Mouse (Mus musculus): Measurements from ENCODE around the gene Slit3.

- no peak for TF ChIP-seq CTCF (conservative IDR thresholded peaks at IDR 0.05 in 1 of 2, IDR thresholded peaks at IDR 0.05 in 1 of 2; ENCODE audit: low read depth in 2 of 2, low read length in 2 of 2)
- no peak for TF ChIP-seq E2F4 (IDR thresholded peaks at IDR 0.05; ENCODE audit: insufficient replicate concordance, low read depth, low read length)
- no peak for TF ChIP-seq MAX (IDR thresholded peaks at IDR 0.05; ENCODE audit: low read length)
- TF ChIP-seq ZC3H11A (IDR thresholded peaks at IDR 0.05; ENCODE audit: low read depth, low read length): no peak
- TF ChIP-seq CHD1 (IDR thresholded peaks at IDR 0.05; ENCODE audit: low read depth, low read length): no peak
Observed at GRCm38 (mm10) chr11:35364469-35364868, 243.4 kb downstream of the Slit3 start.
